Mouse (Mus musculus) testis, adult 2 months (tissue): Measurements from ENCODE around the gene Rsl24d1. TPM values are rescaled to one million over a fixed set of nuclear protein-coding genes. Genes with fewer than 3 reads are reported as not detected.

ENCODE experiments used
- H3K27ac ChIP-seq: fragments of 200-500 bp; 2 replicates; pipeline ENCODE4 v1.5.1; 2012; ENCODE audit warnings: low read depth, low read length; ENCODE audit not compliant: control insufficient read depth, insufficient read depth
- H3K27me3 ChIP-seq: fragments of 200-500 bp; 2 replicates; pipeline ENCODE4 v1.6.1; 2012; ENCODE audit warnings: mild to moderate bottlenecking, low read length, moderate library complexity; ENCODE audit not compliant: control insufficient read depth, insufficient read depth
- H3K36me3 ChIP-seq: fragments of 200-500 bp; 2 replicates; pipeline ENCODE4 v1.6.1; 2012; ENCODE audit warnings: mild to moderate bottlenecking, low read length; ENCODE audit not compliant: control insufficient read depth, insufficient read depth
- H3K4me1 ChIP-seq: fragments of 200-500 bp; 2 replicates; pipeline ENCODE4 v1.6.1; 2012; ENCODE audit warnings: low read length; ENCODE audit not compliant: control insufficient read depth, insufficient read depth
- H3K4me3 ChIP-seq: fragments of 200-500 bp; 2 replicates; pipeline ENCODE4 v1.5.1; 2012; ENCODE audit warnings: low read depth, mild to moderate bottlenecking, low read length, moderate library complexity, mixed read lengths; ENCODE audit not compliant: control insufficient read depth
- CTCF ChIP-seq: fragments of 200-500 bp; IDR thresholded peaks from 2 replicates; pipeline ENCODE4 v1.5.1; 2012; ENCODE audit warnings: low read depth, mild to moderate bottlenecking, inconsistent platforms, low read length, moderate library complexity; ENCODE audit not compliant: control insufficient read depth, insufficient read depth, insufficient replicate concordance
- POLR2A ChIP-seq: fragments of 200-500 bp; IDR thresholded peaks from 2 replicates; pipeline ENCODE4 v1.6.1; 2012; ENCODE audit warnings: low read depth, mild to moderate bottlenecking, inconsistent platforms, low read length, moderate library complexity; ENCODE audit not compliant: control insufficient read depth
- polyA plus RNA-seq: library from polyadenylated mRNA; depleted of rRNA; stranded (reverse); fragments of >200 nt; gene quantifications from 2 replicates; pipeline ENCODE4 v1.2.3, GENCODE M21; 2012; rRNA removed

Gene Rsl24d1
- polyA plus RNA-seq = 12.5 and 14.9 TPM in 2 replicates

- Histone ChIP-seq H3K36me3 (no peaks in the 10 kb centered on the region), H3K27me3 (no peaks in the 10 kb centered on the region), H3K27ac (peak within 1 kb of the TSS; percentile 54), H3K4me3 (peak within 1 kb of the TSS; percentile 86), H3K4me1 (peaks cover 2% of the 10 kb centered on the region)
- TF ChIP-seq POLR2A (peak; percentile 58; the same call in 1 of the 2 replicates), CTCF (no peak)
These were observed at the start of gene Rsl24d1 for GRCm38 (mm10) chr9:73112919-73113906. Gene Rsl24d1, plus strand, starts transcription at chr9:73113426.

- no peak overlapping the region for H3K27ac ChIP-seq
- H3K4me3 ChIP-seq = no peak overlapping the region
- no peaks in the 10 kb centered on the region for H3K27me3 ChIP-seq
- no peaks in the 10 kb centered on the region for H3K36me3 ChIP-seq
- TF ChIP-seq POLR2A (no peak), CTCF (no peak)
- peaks cover 3% of the 10 kb centered on the region for H3K4me1 ChIP-seq
These were observed 49.5 kb upstream of the Rsl24d1 start for GRCm38 (mm10) chr9:73063621-73064290.

GRCm38 (mm10) chr9:73067086-73067485 is 46.1 kb upstream of the Rsl24d1 start:
- Histone ChIP-seq H3K36me3 (no peaks in the 10 kb centered on the region), H3K4me1 (peaks cover 3% of the 10 kb centered on the region), H3K27me3 (no peaks in the 10 kb centered on the region), H3K4me3 (no peak overlapping the region), H3K27ac (0 out of 2 replicates have a peak overlapping the region, but pooled peaks have one; percentile 13)
- no peak for TF ChIP-seq POLR2A
- no peak for TF ChIP-seq CTCF

GRCm38 (mm10) chr9:73068230-73068679 is 45.0 kb upstream of the Rsl24d1 start:
- no peak overlapping the region for H3K27ac ChIP-seq
- no peak overlapping the region for H3K4me3 ChIP-seq
- no peaks in the 10 kb centered on the region for H3K27me3 ChIP-seq
- H3K36me3 ChIP-seq = no peaks in the 10 kb centered on the region
- peaks cover 1% of the 10 kb centered on the region for H3K4me1 ChIP-seq
- TF ChIP-seq POLR2A (no peak), CTCF (no peak)

- Histone ChIP-seq H3K4me1 (no peaks in the 10 kb centered on the region; the same call in 1 of the 2 replicates), H3K27ac (no peak overlapping the region), H3K4me3 (no peak overlapping the region), H3K27me3 (no peaks in the 10 kb centered on the region), H3K36me3 (no peaks in the 10 kb centered on the region)
- TF ChIP-seq POLR2A (no peak), CTCF (no peak)
These were observed 44.5 kb upstream of the Rsl24d1 start for GRCm38 (mm10) chr9:73068688-73069087.

GRCm38 (mm10) chr9:73070971-73071659 is 42.1 kb upstream of the Rsl24d1 start:
- Histone ChIP-seq H3K27me3 (no peaks in the 10 kb centered on the region), H3K27ac (0 out of 2 replicates have a peak overlapping the region, but pooled peaks have one; percentile 13), H3K36me3 (no peaks in the 10 kb centered on the region), H3K4me1 (no peaks in the 10 kb centered on the region), H3K4me3 (no peak overlapping the region)
- TF ChIP-seq CTCF = no peak
- no peak for TF ChIP-seq POLR2A
